Mouse (Mus musculus) kidney, adult 2 months (tissue): ENCODE measurements at regions not wholly inside any gene's neighbourhood (a gene's known extent, or its start where the extent isn't known, plus 50 kb on each side); places are given as distances from the start of the nearest gene placed in this dataset.

Source experiments
- DNase-seq: peaks from one replicate; pipeline ENCODE4 v3.0.0; 2021
- H3K27ac ChIP-seq: fragments of 200-500 bp; 2 replicates; pipeline ENCODE4 v1.5.1; 2012; ENCODE audit warnings: low read depth, low read length, control low read depth, inconsistent platforms; ENCODE audit not compliant: insufficient read depth
- H3K27me3 ChIP-seq: fragments of 200-500 bp; replicated peaks from 2 replicates; pipeline ENCODE4 v1.6.1; 2012; ENCODE audit warnings: mild to moderate bottlenecking, moderate library complexity, low read length, inconsistent platforms; ENCODE audit not compliant: control insufficient read depth, insufficient read depth
- H3K36me3 ChIP-seq: fragments of 200-500 bp; 2 replicates; pipeline ENCODE4 v1.6.1; 2012; ENCODE audit warnings: mild to moderate bottlenecking, moderate library complexity, low read length, inconsistent platforms; ENCODE audit not compliant: control insufficient read depth, insufficient read depth
- H3K4me1 ChIP-seq: fragments of 200-500 bp; 2 replicates; pipeline ENCODE4 v1.6.1; 2011; ENCODE audit warnings: low read length; ENCODE audit not compliant: control insufficient read depth, insufficient read depth
- H3K4me3 ChIP-seq: fragments of 200-500 bp; 2 replicates; pipeline ENCODE4 v1.5.1; 2011; ENCODE audit warnings: mild to moderate bottlenecking, low read depth, low read length, control low read depth; ENCODE audit not compliant: insufficient read depth
- CTCF ChIP-seq: fragments of 200-500 bp; conservative IDR thresholded peaks from 2 replicates; pipeline ENCODE4 v1.5.1; 2011; ENCODE audit warnings: low read depth, mild to moderate bottlenecking, control low read depth, low read length, moderate library complexity, mixed read lengths; ENCODE audit not compliant: insufficient read depth, insufficient read length
- POLR2A ChIP-seq: fragments of 200-500 bp; IDR thresholded peaks from one replicate; pipeline ENCODE4 v1.6.1; 2011; ENCODE audit warnings: low read depth, low read length, control low read depth
- WGBS: fragments of 180-500 bp; shearing (Covaris S2); methylation state at CpG from one replicate; pipeline ENCODE4 v1.1.7; 2018; 5-methylcytosine and 5-hydroxymethylcytosine counted together

GRCm38 (mm10) chr3:101518810-101519209 lies 85.7 kb downstream of the Atp1a1 start:
- H3K4me1 ChIP-seq = peaks cover 54% of the 10 kb centered on the region
- peak; percentile 81 for DNase-seq
- no peaks in the 10 kb centered on the region for H3K36me3 ChIP-seq
- WGBS = 26% methylated on average over 6 of the region's 6 CpGs
- no peaks in the 10 kb centered on the region for H3K27me3 ChIP-seq
- TF ChIP-seq CTCF (no peak), POLR2A (no peak)
- H3K4me3 ChIP-seq = no peak overlapping the region
- peak overlapping the region; percentile 89 for H3K27ac ChIP-seq

DNA sequence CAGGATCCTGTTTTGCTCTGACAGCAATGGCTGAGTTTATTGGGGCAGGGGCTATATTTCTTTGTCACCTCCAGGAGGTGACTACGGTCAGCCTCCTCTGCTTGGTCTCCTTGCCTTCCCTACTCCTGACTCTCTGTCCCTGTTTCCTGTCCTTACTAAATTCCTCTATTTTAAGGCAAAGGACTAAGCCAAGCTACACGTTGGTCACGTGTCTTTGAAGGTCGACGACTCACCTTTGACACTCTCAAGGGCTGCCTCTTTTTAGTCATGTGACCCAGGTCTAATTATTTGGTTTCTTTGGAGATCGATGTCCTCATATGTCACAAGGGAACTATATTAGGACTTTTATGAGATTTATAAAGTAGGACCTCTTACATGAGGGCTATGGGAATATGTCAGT lies 86.9 kb downstream of the Atp1a1 start:
- peak overlapping the region; percentile 99 for H3K27ac ChIP-seq
- no peak for TF ChIP-seq POLR2A
- no peak for TF ChIP-seq CTCF
- peaks cover 59% of the 10 kb centered on the region for H3K4me1 ChIP-seq

DNA sequence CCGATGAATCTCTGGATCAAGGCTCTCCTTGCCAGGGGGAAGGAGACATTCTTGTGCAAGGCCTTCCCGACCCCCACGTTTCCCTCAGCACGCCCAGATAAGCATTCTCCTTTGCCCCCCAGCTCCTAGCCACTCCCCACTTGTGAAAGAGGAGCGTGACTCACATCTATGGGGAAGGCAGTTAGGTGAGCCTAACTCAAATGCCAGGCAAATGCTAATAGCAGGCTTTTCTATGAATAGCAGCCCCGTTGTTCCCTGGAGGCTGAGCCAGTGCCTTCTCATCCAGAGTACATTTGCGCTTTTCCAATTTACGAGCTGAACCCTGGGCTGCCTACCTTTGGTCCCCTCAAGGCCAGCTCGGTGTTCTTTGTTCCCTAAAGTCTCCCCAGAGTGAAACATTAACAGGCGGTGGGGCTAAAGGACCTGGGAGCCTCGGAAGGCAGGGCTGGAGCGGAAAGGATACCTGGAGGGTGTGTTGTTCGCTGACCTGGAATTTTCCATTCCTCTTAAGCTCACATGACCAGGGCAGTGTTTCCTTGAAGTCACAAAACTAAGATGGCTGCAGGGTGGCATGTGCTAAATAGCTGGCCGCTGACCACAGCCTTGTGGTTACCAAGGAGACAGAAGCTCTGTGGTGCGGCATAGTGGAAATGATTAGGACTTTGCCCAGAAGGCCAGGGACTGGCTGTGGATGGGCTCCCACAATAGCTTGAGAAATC lies 87.5 kb downstream of the Atp1a1 start:
- Histone ChIP-seq H3K4me1 (peaks cover 54% of the 10 kb centered on the region), H3K27ac (peak overlapping the region; percentile 99), H3K36me3 (no peaks in the 10 kb centered on the region), H3K4me3 (no peak overlapping the region), H3K27me3 (no peaks in the 10 kb centered on the region)
- DNase-seq = peak; percentile 97
- no peak for TF ChIP-seq POLR2A
- TF ChIP-seq CTCF = 0 out of 2 replicates have a peak, but pooled peaks have one; percentile 4
- 32% methylated on average over 15 of the region's 15 CpGs for WGBS

More for the DNA sequence above, 86.9 kb downstream of the Atp1a1 start:
- Histone ChIP-seq H3K27me3 (no peaks in the 10 kb centered on the region), H3K36me3 (no peaks in the 10 kb centered on the region), H3K4me3 (no peak overlapping the region)
- no peak for DNase-seq
- WGBS = 34% methylated on average over 6 of the region's 6 CpGs

GRCm38 (mm10) chr3:101515566-101515965 lies 88.9 kb downstream of the Atp1a1 start:
- H3K27ac ChIP-seq = peak overlapping the region; percentile 93

DNA sequence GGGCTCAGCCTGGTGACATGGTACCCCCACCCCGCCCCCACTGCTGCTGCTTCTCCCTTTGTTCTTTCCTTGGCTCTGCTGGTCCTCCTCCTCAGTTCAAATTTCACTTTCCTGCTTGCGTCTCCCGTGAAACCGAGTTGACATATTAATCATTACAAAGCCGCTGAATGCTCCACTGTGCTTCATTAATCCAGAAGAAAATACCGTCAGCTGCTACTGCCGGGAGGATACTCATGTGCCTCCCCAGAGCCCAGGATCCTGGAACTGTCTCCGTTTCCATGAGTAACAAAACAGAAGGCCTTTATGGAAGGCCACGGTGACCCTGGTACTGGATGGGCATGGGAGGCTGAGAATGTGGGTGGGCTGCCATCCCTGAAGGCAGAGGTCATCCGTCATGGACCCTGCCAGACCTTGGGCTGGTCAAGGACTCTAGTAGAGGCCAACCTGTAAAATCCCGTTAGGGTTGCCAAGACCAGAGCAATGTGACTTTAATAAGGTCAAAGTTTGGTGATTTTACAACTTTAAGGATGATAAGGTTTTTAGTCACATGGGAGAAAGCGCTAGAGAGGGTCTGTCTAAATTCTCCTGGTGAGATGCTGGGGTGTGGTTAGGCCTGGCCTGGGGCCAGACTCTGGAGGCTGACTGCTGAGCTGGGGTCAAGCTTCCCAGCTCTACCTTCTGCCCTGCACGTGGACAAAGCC lies 90.7 kb downstream of the Atp1a1 start:
- DNase-seq = peak; percentile 93
- Histone ChIP-seq H3K27ac (peak overlapping the region; percentile 97), H3K36me3 (no peaks in the 10 kb centered on the region), H3K4me1 (peaks cover 49% of the 10 kb centered on the region), H3K4me3 (peak overlapping the region; percentile 21; the same call in 1 of the 2 replicates), H3K27me3 (no peaks in the 10 kb centered on the region)
- TF ChIP-seq CTCF = no peak
- TF ChIP-seq POLR2A = no peak
- WGBS = 30% methylated on average over 13 of the region's 13 CpGs

More at GRCm38 (mm10) chr3:101515566-101515965, 88.9 kb downstream of the Atp1a1 start:
- H3K4me1 ChIP-seq = peaks cover 48% of the 10 kb centered on the region
- 89% methylated on average over 7 of the region's 7 CpGs for WGBS
- no peaks in the 10 kb centered on the region for H3K36me3 ChIP-seq
- TF ChIP-seq CTCF = no peak
- TF ChIP-seq POLR2A = no peak
- no peaks in the 10 kb centered on the region for H3K27me3 ChIP-seq
- DNase-seq = no peak
- no peak overlapping the region for H3K4me3 ChIP-seq
